Mouse (Mus musculus): ENCODE measurements around the gene 5730455P16Rik. TPM values are rescaled to one million over a fixed set of nuclear protein-coding genes. Genes with fewer than 3 reads are reported as not detected.
A peak's percentile ranks its signal among the peaks of the same experiment; 100 is the strongest.
"Not testable (repeated sequence)": the region's sequence is repeated elsewhere in the genome, so short reads cannot be mapped to it uniquely, and the experiment has no call there.

Gene 5730455P16Rik
- polyA plus RNA-seq, 1 experiment from 2014 or later, result 20.7 TPM

- no peak overlapping the region for H3K27ac ChIP-seq (replicated peaks; ENCODE audit: low read depth, low read length)
- no peaks in the 10 kb centered on the region for H3K9me3 ChIP-seq (replicated peaks; ENCODE audit: control insufficient read depth, low read length)
- 68% methylated on average over 4 of the region's 4 CpGs for WGBS
- H3K36me3 ChIP-seq (replicated peaks; ENCODE audit: control insufficient read depth, insufficient read depth, low read depth, low read length), result peaks cover 6% of the 10 kb centered on the region
- no peaks in the 10 kb centered on the region for H3K27me3 ChIP-seq (ENCODE audit: control insufficient read depth, insufficient read depth, low read length)
- H3K4me3 ChIP-seq (ENCODE audit: low read depth, low read length), result peak overlapping the region; percentile 82
- H3K9ac ChIP-seq (replicated peaks; ENCODE audit: low read length), result peak overlapping the region; percentile 69
- ATAC-seq (replicated peaks; ENCODE audit: insufficient number of reproducible peaks, low FRiP score, low TSS enrichment, low read depth) (no peak), DNase-seq (ENCODE audit: low spot score) (no peak)
- 0 out of 2 replicates have a peak, but pooled peaks cover 3% of the 10 kb centered on the region for H3K4me1 ChIP-seq (ENCODE audit: control insufficient read depth, insufficient read depth, low read length)
- peak overlapping the region; percentile 56 for H3K4me2 ChIP-seq (ENCODE audit: low read depth, low read length)
These were observed 7.2 kb upstream of the 5730455P16Rik start for GRCm38 (mm10) chr11:80385055-80385454.

GRCm38 (mm10) chr11:80384461-80384860, 6.6 kb upstream of the 5730455P16Rik start:
- no peak for ATAC-seq (replicated peaks; ENCODE audit: insufficient number of reproducible peaks, low FRiP score, low TSS enrichment, low read depth)
- DNase-seq (ENCODE audit: low spot score), result no peak
- Histone ChIP-seq H3K4me2 (ENCODE audit: low read depth, low read length) (peak overlapping the region; percentile 56), H3K9me3 (replicated peaks; ENCODE audit: control insufficient read depth, low read length) (no peaks in the 10 kb centered on the region), H3K4me3 (ENCODE audit: low read depth, low read length) (peak overlapping the region; percentile 82), H3K4me1 (ENCODE audit: control insufficient read depth, insufficient read depth, low read length) (0 out of 2 replicates have a peak, but pooled peaks cover 3% of the 10 kb centered on the region), H3K27ac (replicated peaks; ENCODE audit: low read depth, low read length) (no peak overlapping the region), H3K27me3 (ENCODE audit: control insufficient read depth, insufficient read depth, low read length) (no peaks in the 10 kb centered on the region), H3K9ac (replicated peaks; ENCODE audit: low read length) (peak overlapping the region; percentile 69), H3K36me3 (replicated peaks; ENCODE audit: control insufficient read depth, insufficient read depth, low read depth, low read length) (peaks cover 6% of the 10 kb centered on the region)

GRCm38 (mm10) chr11:80383626-80384046, 5.8 kb upstream of the 5730455P16Rik start:
- H3K36me3 ChIP-seq (replicated peaks; ENCODE audit: control insufficient read depth, insufficient read depth, low read depth, low read length), result peaks cover under 1% of the 10 kb centered on the region; the same call in 1 of the 2 replicates
- no peaks in the 10 kb centered on the region for H3K27me3 ChIP-seq (ENCODE audit: control insufficient read depth, insufficient read depth, low read length)
- peak overlapping the region; percentile 93 for H3K9ac ChIP-seq (replicated peaks; ENCODE audit: low read length)
- peak overlapping the region; percentile 31; the same call in 1 of the 2 replicates for H3K27ac ChIP-seq (replicated peaks; ENCODE audit: low read depth, low read length)
- H3K4me1 ChIP-seq (ENCODE audit: control insufficient read depth, insufficient read depth, low read length), result 0 out of 2 replicates have a peak, but pooled peaks cover 3% of the 10 kb centered on the region
- ATAC-seq (replicated peaks; ENCODE audit: insufficient number of reproducible peaks, low FRiP score, low TSS enrichment, low read depth), result peak; percentile 6; the same call in 1 of the 2 replicates
- no peaks in the 10 kb centered on the region for H3K9me3 ChIP-seq (replicated peaks; ENCODE audit: control insufficient read depth, low read length)
- peak; percentile 47 for DNase-seq (ENCODE audit: low spot score)
- peak overlapping the region; percentile 82 for H3K4me3 ChIP-seq (ENCODE audit: low read depth, low read length)
- under 1% methylated on average over 20 of the region's 20 CpGs for WGBS
- H3K4me2 ChIP-seq (ENCODE audit: low read depth, low read length), result no peak overlapping the region

- Histone ChIP-seq H3K4me1 (ENCODE audit: control insufficient read depth, insufficient read depth, low read length) (0 out of 2 replicates have a peak, but pooled peaks cover 3% of the 10 kb centered on the region), H3K9ac (replicated peaks; ENCODE audit: low read length) (peak within 1 kb of the TSS; percentile 93), H3K36me3 (replicated peaks; ENCODE audit: control insufficient read depth, insufficient read depth, low read depth, low read length) (no peaks in the 10 kb centered on the region; the same call in 1 of the 2 replicates), H3K27me3 (ENCODE audit: control insufficient read depth, insufficient read depth, low read length) (no peaks in the 10 kb centered on the region), H3K27ac (replicated peaks; ENCODE audit: low read depth, low read length) (peak within 1 kb of the TSS; percentile 31), H3K4me2 (ENCODE audit: low read depth, low read length) (peak within 1 kb of the TSS; percentile 56), H3K9me3 (replicated peaks; ENCODE audit: control insufficient read depth, low read length) (no peaks in the 10 kb centered on the region), H3K4me3 (ENCODE audit: low read depth, low read length) (peak within 1 kb of the TSS; percentile 82)
- under 1% methylated on average over 33 of the region's 33 CpGs for WGBS
- ATAC-seq (replicated peaks; ENCODE audit: insufficient number of reproducible peaks, low FRiP score, low TSS enrichment, low read depth), result peak; percentile 95
- peak; percentile 99 for DNase-seq (ENCODE audit: low spot score)
These were observed 5.3 kb upstream of the 5730455P16Rik start, which contains the start of gene Zfp207 for GRCm38 (mm10) chr11:80383019-80383625. Gene Zfp207, plus strand, starts transcription at chr11:80383279.

- H3K4me2 ChIP-seq (ENCODE audit: low read depth, low read length), result peak overlapping the region; percentile 46
- DNase-seq (ENCODE audit: low spot score) (peak; percentile 31), ATAC-seq (replicated peaks; ENCODE audit: insufficient number of reproducible peaks, low FRiP score, low TSS enrichment, low read depth) (no peak)
- H3K4me1 ChIP-seq (ENCODE audit: control insufficient read depth, insufficient read depth, low read length), result 0 out of 2 replicates have a peak, but pooled peaks cover 3% of the 10 kb centered on the region
- H3K36me3 ChIP-seq (replicated peaks; ENCODE audit: control insufficient read depth, insufficient read depth, low read depth, low read length), result no peaks in the 10 kb centered on the region; the same call in 1 of the 2 replicates
- peak overlapping the region; percentile 82 for H3K4me3 ChIP-seq (ENCODE audit: low read depth, low read length)
- H3K9me3 ChIP-seq (replicated peaks; ENCODE audit: control insufficient read depth, low read length), result no peaks in the 10 kb centered on the region
- peak overlapping the region; percentile 53 for H3K9ac ChIP-seq (replicated peaks; ENCODE audit: low read length)
- H3K27ac ChIP-seq (replicated peaks; ENCODE audit: low read depth, low read length), result no peak overlapping the region; the same call in 1 of the 2 replicates
- no peaks in the 10 kb centered on the region for H3K27me3 ChIP-seq (ENCODE audit: control insufficient read depth, insufficient read depth, low read length)
- 7% methylated on average over 12 of the region's 12 CpGs for WGBS
These were observed 4.8 kb upstream of the 5730455P16Rik start for GRCm38 (mm10) chr11:80382626-80383018.

GRCm38 (mm10) chr11:80379184-80379583, 1.4 kb upstream of the 5730455P16Rik start:
- H3K9me3 ChIP-seq (replicated peaks; ENCODE audit: control insufficient read depth, low read length); H3K4me1 ChIP-seq (ENCODE audit: control insufficient read depth, insufficient read depth, low read length); H3K9ac ChIP-seq (replicated peaks; ENCODE audit: low read length); DNase-seq (ENCODE audit: low spot score); H3K27me3 ChIP-seq (ENCODE audit: control insufficient read depth, insufficient read depth, low read length); H3K27ac ChIP-seq (replicated peaks; ENCODE audit: low read depth, low read length); H3K36me3 ChIP-seq (replicated peaks; ENCODE audit: control insufficient read depth, insufficient read depth, low read depth, low read length); ATAC-seq (replicated peaks; ENCODE audit: insufficient number of reproducible peaks, low FRiP score, low TSS enrichment, low read depth); H3K4me3 ChIP-seq (ENCODE audit: low read depth, low read length); H3K4me2 ChIP-seq (ENCODE audit: low read depth, low read length): not testable (repeated sequence)
- 89% methylated on average over 7 of the region's 7 CpGs for WGBS

GRCm38 (mm10) chr11:80378452-80379068, 726 bp upstream of the 5730455P16Rik start:
- H3K4me1 ChIP-seq (ENCODE audit: control insufficient read depth, insufficient read depth, low read length); H3K4me3 ChIP-seq (ENCODE audit: low read depth, low read length); H3K9me3 ChIP-seq (replicated peaks; ENCODE audit: control insufficient read depth, low read length); H3K27ac ChIP-seq (replicated peaks; ENCODE audit: low read depth, low read length); ATAC-seq (replicated peaks; ENCODE audit: insufficient number of reproducible peaks, low FRiP score, low TSS enrichment, low read depth); H3K27me3 ChIP-seq (ENCODE audit: control insufficient read depth, insufficient read depth, low read length); H3K36me3 ChIP-seq (replicated peaks; ENCODE audit: control insufficient read depth, insufficient read depth, low read depth, low read length); DNase-seq (ENCODE audit: low spot score): not testable (repeated sequence)
- 69% methylated on average over 2 of the region's 2 CpGs for WGBS
- Histone ChIP-seq H3K9ac (replicated peaks; ENCODE audit: low read length) (peak overlapping the region; percentile 97), H3K4me2 (ENCODE audit: low read depth, low read length) (peak overlapping the region; percentile 80)

- no peak overlapping the region for H3K4me3 ChIP-seq (ENCODE audit: low read depth, low read length)
- H3K36me3 ChIP-seq (replicated peaks; ENCODE audit: control insufficient read depth, insufficient read depth, low read depth, low read length), result 0 out of 2 replicates have a peak, but pooled peaks cover 2% of the 10 kb centered on the region
- no peak overlapping the region for H3K27ac ChIP-seq (replicated peaks; ENCODE audit: low read depth, low read length)
- DNase-seq (ENCODE audit: low spot score) (no peak), ATAC-seq (replicated peaks; ENCODE audit: insufficient number of reproducible peaks, low FRiP score, low TSS enrichment, low read depth) (no peak)
- no peak overlapping the region for H3K4me2 ChIP-seq (ENCODE audit: low read depth, low read length)
- H3K9me3 ChIP-seq (replicated peaks; ENCODE audit: control insufficient read depth, low read length), result no peaks in the 10 kb centered on the region
- 72% methylated on average over 4 of the region's 4 CpGs for WGBS
- no peaks in the 10 kb centered on the region for H3K4me1 ChIP-seq (ENCODE audit: control insufficient read depth, insufficient read depth, low read length)
- H3K9ac ChIP-seq (replicated peaks; ENCODE audit: low read length), result no peak overlapping the region
- H3K27me3 ChIP-seq (ENCODE audit: control insufficient read depth, insufficient read depth, low read length), result no peaks in the 10 kb centered on the region
These were observed 1.2 kb downstream of the 5730455P16Rik start for GRCm38 (mm10) chr11:80376651-80377050.
